ENCODE assay signal across 7 mouse cellular contexts in genomic region chr5:74161297-74161926, GRCm38 (mm10). TPM values are rescaled to one million over a fixed set of nuclear protein-coding genes. Genes with fewer than 3 reads are reported as not detected.
DNase-seq lines count a peak whose midpoint lies in the region; ATAC-seq lines count a peak whose summit lies in the region.

No protein-coding gene starts in this region.

- H3K27ac ChIP-seq in embryonic facial prominence, embryonic 13.5 days, result peak overlapping the region; percentile 96
- H3K27ac ChIP-seq in hindbrain, embryonic 10.5 days, result peak overlapping the region; percentile 79
- peak overlapping the region; percentile 78; the same call in 1 of the 2 replicates for H3K27ac ChIP-seq in limb, embryonic 11.5 days (replicated peaks; ENCODE audit: low read depth, low read length)
- H3K27ac ChIP-seq in neural tube, embryonic 11.5 days (ENCODE audit: low read depth, low read length), result no peak overlapping the region

- peak; percentile 21 for DNase-seq in adrenal gland, adult 8-10 months
- DNase-seq in hindbrain, embryonic 10.5 days (ENCODE audit: low spot score), result peak; percentile 78
- DNase-seq in limb, embryonic 11.5 days (ENCODE audit: low spot score), result peak; percentile 86
- peak; percentile 66 for DNase-seq in neural tube, embryonic 11.5 days (ENCODE audit: low spot score)
- DNase-seq in left cerebral cortex, adult 8-10 months (ENCODE audit: low spot score in 2 of 2), result no peak
- no peak for DNase-seq in B cell, adult 2 months

- H3K36me3 ChIP-seq in embryonic facial prominence, embryonic 13.5 days, result no peaks in the 10 kb centered on the region
- no peaks in the 10 kb centered on the region for H3K36me3 ChIP-seq in hindbrain, embryonic 10.5 days
- H3K36me3 ChIP-seq in limb, embryonic 11.5 days (ENCODE audit: control insufficient read depth, insufficient read depth, low read length), result no peaks in the 10 kb centered on the region
- H3K36me3 ChIP-seq in neural tube, embryonic 11.5 days (ENCODE audit: control insufficient read depth, insufficient read depth, low read length), result no peaks in the 10 kb centered on the region

- peaks cover 67% of the 10 kb centered on the region for H3K4me1 ChIP-seq in embryonic facial prominence, embryonic 13.5 days
- H3K4me1 ChIP-seq in hindbrain, embryonic 10.5 days (replicated peaks), result peaks cover 37% of the 10 kb centered on the region
- peaks cover 14% of the 10 kb centered on the region for H3K4me1 ChIP-seq in limb, embryonic 11.5 days (ENCODE audit: control insufficient read depth, insufficient read depth, low read length)
- peaks cover 5% of the 10 kb centered on the region; the same call in 1 of the 2 replicates for H3K4me1 ChIP-seq in neural tube, embryonic 11.5 days (ENCODE audit: control insufficient read depth, insufficient read depth, low read length)

- peak overlapping the region; percentile 56 for H3K4me2 ChIP-seq in embryonic facial prominence, embryonic 13.5 days
- H3K4me2 ChIP-seq in limb, embryonic 11.5 days (ENCODE audit: low read depth, severe bottlenecking), result peak overlapping the region; percentile 45
- H3K4me2 ChIP-seq in neural tube, embryonic 11.5 days (ENCODE audit: low read depth), result peak overlapping the region; percentile 4; the same call in 1 of the 2 replicates

- WGBS in embryonic facial prominence, embryonic 13.5 days, result 2% methylated on average over 15 of the region's 15 CpGs
- WGBS in hindbrain, embryonic 10.5 days, result 16% methylated on average over 15 of the region's 15 CpGs
- 12% methylated on average over 15 of the region's 15 CpGs for WGBS in limb, embryonic 11.5 days
- 31% methylated on average over 15 of the region's 15 CpGs for WGBS in neural tube, embryonic 11.5 days

- no peaks in the 10 kb centered on the region for H3K27me3 ChIP-seq in embryonic facial prominence, embryonic 13.5 days
- no peaks in the 10 kb centered on the region for H3K27me3 ChIP-seq in hindbrain, embryonic 10.5 days (ENCODE audit: insufficient read depth, poor library complexity, severe bottlenecking)
- no peaks in the 10 kb centered on the region for H3K27me3 ChIP-seq in limb, embryonic 11.5 days (ENCODE audit: control insufficient read depth, insufficient read depth, low read length)
- H3K27me3 ChIP-seq in neural tube, embryonic 11.5 days (ENCODE audit: control insufficient read depth, insufficient read depth, low read length), result no peaks in the 10 kb centered on the region

- H3K9me3 ChIP-seq in embryonic facial prominence, embryonic 13.5 days, result no peaks in the 10 kb centered on the region
- no peaks in the 10 kb centered on the region for H3K9me3 ChIP-seq in hindbrain, embryonic 10.5 days
- H3K9me3 ChIP-seq in limb, embryonic 11.5 days (ENCODE audit: control insufficient read depth, low read length), result no peaks in the 10 kb centered on the region
- no peaks in the 10 kb centered on the region for H3K9me3 ChIP-seq in neural tube, embryonic 11.5 days (ENCODE audit: control insufficient read depth, low read length)

- H3K9ac ChIP-seq in embryonic facial prominence, embryonic 13.5 days, result peak overlapping the region; percentile 17; the same call in 1 of the 2 replicates
- peak overlapping the region; percentile 46; the same call in 1 of the 2 replicates for H3K9ac ChIP-seq in limb, embryonic 11.5 days (ENCODE audit: low read length)
- H3K9ac ChIP-seq in neural tube, embryonic 11.5 days (ENCODE audit: low read length), result no peak overlapping the region

- peak overlapping the region; percentile 11 for H3K4me3 ChIP-seq in embryonic facial prominence, embryonic 13.5 days
- H3K4me3 ChIP-seq in hindbrain, embryonic 10.5 days, result peak overlapping the region; percentile 38
- peak overlapping the region; percentile 18 for H3K4me3 ChIP-seq in limb, embryonic 11.5 days (ENCODE audit: low read depth, low read length)
- H3K4me3 ChIP-seq in neural tube, embryonic 11.5 days (ENCODE audit: low read depth, low read length), result no peak overlapping the region

- peak; percentile 82 for ATAC-seq in embryonic facial prominence, embryonic 13.5 days (ENCODE audit: insufficient number of reproducible peaks, insufficient read depth, low FRiP score, low TSS enrichment, low read depth)
- peak; percentile 84 for ATAC-seq in limb, embryonic 11.5 days (ENCODE audit: insufficient number of reproducible peaks, low FRiP score, low TSS enrichment, low read depth)
- ATAC-seq in neural tube, embryonic 11.5 days (ENCODE audit: insufficient read depth, low FRiP score, low TSS enrichment), result no peak

RNA-seq across cellular contexts. Expression of gene Rasl11b, which starts 33.7 kb away (rescaled TPM):
- total RNA-seq in adrenal gland, adult 8-10 months (2022), result 10 to 100 TPM; 21.0 to 26.2 (median 23.7) TPM
- polyA plus RNA-seq in embryonic facial prominence, embryonic 13.5 days (2015; fragmentation: Nextera tagmentation; extraction: Ambion mirVana), result 148 and 177 TPM in 2 replicates
- 30.5 and 32.7 TPM in 2 replicates for polyA plus RNA-seq in hindbrain, embryonic 10.5 days (2016; fragmentation: Nextera tagmentation; extraction: Ambion mirVana)
- polyA plus RNA-seq in limb, embryonic 11.5 days (2014; fragmentation: Nextera tagmentation; extraction: Ambion mirVana), result 112 and 118 TPM in 2 replicates
- polyA plus RNA-seq in neural tube, embryonic 11.5 days (2014; fragmentation: Nextera tagmentation; extraction: Ambion mirVana), result 38.7 and 41.3 TPM in 2 replicates
- 100 to 1,000 TPM in 1 of 4 experiments, 10 to 100 TPM in 3; 69.2 to 106 (median 80.9) TPM for total RNA-seq in left cerebral cortex, adult 8-10 months (2022)

Comparison
In these comparisons a context has a peak if more than half of its experiments do, and no peak if none do; other contexts are left out.
1. DNase-seq: peak in adrenal gland, adult 8-10 months (single experiment), hindbrain, embryonic 10.5 days (single experiment), limb, embryonic 11.5 days (single experiment) and neural tube, embryonic 11.5 days (single experiment); none in left cerebral cortex, adult 8-10 months (0 of 2) and B cell, adult 2 months (0 of 2).
2. H3K4me2 ChIP-seq: peak in every context shown above with its lines; median percentile 56 in embryonic facial prominence, embryonic 13.5 days; 45 in limb, embryonic 11.5 days; 4 in neural tube, embryonic 11.5 days.